Mouse (Mus musculus): ENCODE data around the gene Olfr689. TPM values are rescaled to one million over a fixed set of nuclear protein-coding genes. Genes with fewer than 3 reads are reported as not detected.
"Not testable (repeated sequence)": the region's sequence is repeated elsewhere in the genome, so short reads cannot be mapped to it uniquely, and the experiment has no call there.

The Olfr689 gene
- not detected for total RNA-seq (2021)
- long read RNA-seq, experiment 1: 0 reads
- long read RNA-seq, experiment 2: 0 reads

GRCm38 (mm10) chr7:105310865-105311264 lies at the start of gene Olfr689:
Gene Olfr689 (plus strand): TSS chr7:105311165.
- DNase-seq: no peak

- no peak for DNase-seq
These were observed 38.5 kb upstream of the Olfr689 start for GRCm38 (mm10) chr7:105272426-105272825.

- DNase-seq: no peak
These were observed 23.2 kb upstream of the Olfr689 start, which contains the start of gene Olfr688 for GRCm38 (mm10) chr7:105287795-105288194. Gene Olfr688 (plus strand): TSS chr7:105288095.

GRCm38 (mm10) chr7:105290051-105290450 lies 20.9 kb upstream of the Olfr689 start:
- no peak for DNase-seq

- DNase-seq: no peak
These were observed 14.3 kb downstream of the Olfr689 start for GRCm38 (mm10) chr7:105325302-105325701.

- no peak for DNase-seq
These were observed 23.0 kb downstream of the Olfr689 start, which contains the start of gene Olfr690 for GRCm38 (mm10) chr7:105334004-105334403. Gene Olfr690 (minus strand): TSS chr7:105334104.

GRCm38 (mm10) chr7:105342170-105342569 lies 31.2 kb downstream of the Olfr689 start, which contains the start of gene Olfr691:
Gene Olfr691 (minus strand): TSS chr7:105342270.
- no peak for DNase-seq

- DNase-seq: no peak
These were observed 31.8 kb downstream of the Olfr689 start for GRCm38 (mm10) chr7:105342752-105343151.

GRCm38 (mm10) chr7:105356064-105356463 lies 45.1 kb downstream of the Olfr689 start:
- DNase-seq: not testable (repeated sequence)

- not testable (repeated sequence) for DNase-seq
These were observed 45.5 kb downstream of the Olfr689 start for GRCm38 (mm10) chr7:105356487-105356886.

GRCm38 (mm10) chr7:105361713-105362112 lies 50.7 kb downstream of the Olfr689 start:
- DNase-seq: no peak

GRCm38 (mm10) chr7:105367268-105367667 lies 56.3 kb downstream of the Olfr689 start:
- no peak for DNase-seq

- no peak for DNase-seq
These were observed 57.0 kb downstream of the Olfr689 start, which contains the start of gene Olfr692 for GRCm38 (mm10) chr7:105367930-105368329. Gene Olfr692 (plus strand): TSS chr7:105368230.

- DNase-seq: no peak
These were observed 57.6 kb downstream of the Olfr689 start for GRCm38 (mm10) chr7:105368521-105368920.

Other genes starting within 250 kb of the Olfr689 start
- gene Olfr678, start 246.7 kb upstream of the Olfr689 start, total RNA-seq (2021): not detected
- not detected for gene Olfr679, start 230.0 kb upstream of the Olfr689 start, total RNA-seq (2021)
- gene Olfr680-ps1, start 218.3 kb upstream of the Olfr689 start, total RNA-seq (2021): not detected
- not detected for gene Olfr681, start 194.3 kb upstream of the Olfr689 start, total RNA-seq (2021)
- not detected for gene Olfr683, start 164.2 kb upstream of the Olfr689 start, total RNA-seq (2021)
- gene Olfr684, start 147.5 kb upstream of the Olfr689 start, total RNA-seq (2021): not detected
- gene Olfr685, start 125.2 kb upstream of the Olfr689 start, total RNA-seq (2021): not detected
- gene Olfr686, start 103.7 kb upstream of the Olfr689 start, total RNA-seq (2021): not detected
- not detected for gene Olfr688, start 23.1 kb upstream of the Olfr689 start, total RNA-seq (2021)
- not detected for gene Olfr690, start 22.9 kb downstream of the Olfr689 start, total RNA-seq (2021)
- gene Olfr691, start 31.1 kb downstream of the Olfr689 start, total RNA-seq (2021): not detected
- not detected for gene Olfr692, start 57.1 kb downstream of the Olfr689 start, total RNA-seq (2021)
- gene Gm5901, start 63.9 kb downstream of the Olfr689 start, total RNA-seq (2021): not detected
- 10 to 100 TPM; 24.3 to 29.4 TPM for gene Fam160a2, start 88.9 kb downstream of the Olfr689 start, total RNA-seq (2021)
- not detected for gene Cnga4, start 93.4 kb downstream of the Olfr689 start, total RNA-seq (2021)
- under 1 TPM in 1 of 2 experiments, not detected in 1; 0.12 TPM for gene Cckbr, start 114.6 kb downstream of the Olfr689 start, total RNA-seq (2021)
- gene Cavin3, start 171.1 kb downstream of the Olfr689 start, total RNA-seq (2021): 10 to 100 TPM; 48.6 to 49.5 TPM
- gene Smpd1, start 243.2 kb downstream of the Olfr689 start, total RNA-seq (2021): 10 to 100 TPM; 59.2 to 68.1 TPM